In genomic region chr11:43537074-43537473, GRCm38 (mm10) we compare ENCODE assay signal across 20 mouse cellular contexts. TPM values are rescaled to one million over a fixed set of nuclear protein-coding genes. Genes with fewer than 3 reads are reported as not detected.
A peak's percentile ranks its signal among the peaks of the same experiment; 100 is the strongest.
DNase-seq lines count a peak whose midpoint lies in the region; ATAC-seq and TF ChIP-seq lines count a peak whose summit lies in the region.
"Had no signal": no experiment of that assay in that cellular context is flagged by ENCODE, and none has a peak within 500 bp of the region (broad histone marks: within the 10 kb centered on the region; RNA-seq: fewer than 3 reads in every experiment).

No protein-coding gene starts in this region.

- CTCF ChIA-PET in Patski (lab: Charles Lee), result interaction anchor here (0.7 to 0.9 kb wide), 2 partner anchors 15 to 25 kb away, joined by 3 to 4 read pairs; no protein-coding TSS in a partner anchor

- H3K36me3 ChIP-seq in kidney, embryonic 14.5 days (ENCODE audit: control insufficient read depth, insufficient read depth, low read length), result peaks cover 46% of the 10 kb centered on the region
- peaks cover 82% of the 10 kb centered on the region for H3K36me3 ChIP-seq in megakaryocyte, embryonic 14.5 days (replicated peaks; ENCODE audit: low read length)
- H3K36me3 ChIP-seq: hindbrain, embryonic 15.5 days had no signal

- in situ Hi-C loops in Patski (cut with MboI; ENCODE audit: low pct_unique_long_range_greater_than_20kb), result no loop called here

- peak; percentile 55 for ATAC-seq in kidney, embryonic 14.5 days (ENCODE audit: low FRiP score, low TSS enrichment)
- ATAC-seq in megakaryocyte, adult 5-6 weeks (ENCODE audit: poor library complexity, severe bottlenecking), result no peak
- peak; percentile 97 for ATAC-seq in Patski
- no peak for ATAC-seq in megakaryocyte progenitor cell, adult 5-6 weeks (replicated peaks; ENCODE audit: poor library complexity)
- ATAC-seq: forebrain, embryonic 16.5 days had no signal

- no peaks in the 10 kb centered on the region for H3K27me3 ChIP-seq in kidney, embryonic 14.5 days (ENCODE audit: control insufficient read depth, insufficient read depth, low read length)
- no peaks in the 10 kb centered on the region for H3K27me3 ChIP-seq in megakaryocyte, embryonic 14.5 days (replicated peaks)
- no peaks in the 10 kb centered on the region for H3K27me3 ChIP-seq in Patski
- H3K27me3 ChIP-seq: embryonic facial prominence, embryonic 13.5 days; forebrain, embryonic 12.5 days; heart, embryonic 12.5 days; hindbrain, embryonic 15.5 days had no signal

- POLR2A ChIA-PET in Patski (lab: Charles Lee), result no interaction called here

- 52% methylated on average over 6 of the region's 6 CpGs for WGBS in kidney, embryonic 14.5 days

- H3K4me2 ChIP-seq in kidney, embryonic 14.5 days (replicated peaks; ENCODE audit: low read depth, low read length), result no peak overlapping the region
- H3K4me2 ChIP-seq: embryonic facial prominence, embryonic 13.5 days; forebrain, embryonic 12.5 days; heart, embryonic 12.5 days; hindbrain, embryonic 15.5 days had no signal

- TF ChIP-seq CTCF in Patski (IDR thresholded peaks at IDR 0.05), result no peak

- no peak overlapping the region for H3K4me3 ChIP-seq in kidney, embryonic 14.5 days (ENCODE audit: low read length)
- H3K4me3 ChIP-seq in megakaryocyte, embryonic 14.5 days (replicated peaks), result peak overlapping the region; percentile 46
- H3K4me3 ChIP-seq: embryonic facial prominence, embryonic 13.5 days; forebrain, embryonic 12.5 days; heart, adult 2 months; heart, embryonic 12.5 days; hindbrain, embryonic 15.5 days had no signal

- no peak overlapping the region for H3K27ac ChIP-seq in kidney, embryonic 14.5 days (ENCODE audit: low read depth, low read length)
- H3K27ac ChIP-seq: embryonic facial prominence, embryonic 13.5 days; forebrain, embryonic 12.5 days; heart, adult 2 months; hindbrain, embryonic 15.5 days had no signal

- peaks cover 21% of the 10 kb centered on the region for H3K4me1 ChIP-seq in kidney, embryonic 14.5 days (ENCODE audit: control insufficient read depth, insufficient read depth, low read length)
- peaks cover 96% of the 10 kb centered on the region for H3K4me1 ChIP-seq in megakaryocyte, embryonic 14.5 days

- no peak overlapping the region for H3K9ac ChIP-seq in kidney, embryonic 14.5 days (ENCODE audit: low read depth, low read length)
- H3K9ac ChIP-seq: embryonic facial prominence, embryonic 13.5 days; forebrain, embryonic 12.5 days; heart, embryonic 12.5 days; hindbrain, embryonic 15.5 days had no signal

- H3K9me3 ChIP-seq in kidney, embryonic 14.5 days (ENCODE audit: control insufficient read depth, low read length), result no peaks in the 10 kb centered on the region
- no peaks in the 10 kb centered on the region for H3K9me3 ChIP-seq in megakaryocyte, embryonic 14.5 days
- H3K9me3 ChIP-seq: embryonic facial prominence, embryonic 13.5 days; forebrain, embryonic 12.5 days; heart, embryonic 12.5 days; hindbrain, embryonic 15.5 days had no signal

- no peak for DNase-seq in kidney, adult 18-20 months
- DNase-seq in Patski (ENCODE audit: low read depth, low spot score), result no peak
- DNase-seq in kidney, postnatal 10 days, result peak; percentile 27
- DNase-seq in spleen, adult 18-20 months, result no peak
- DNase-seq: adrenal gland, adult 8-10 months; adrenal gland, postnatal 36 days; cerebellum, adult 8-10 months; cerebellum, postnatal 14 days; gastrocnemius, postnatal 10 days; heart, adult 2 months had no signal

RNA-seq across cellular contexts. Expression of gene Ccnjl, which starts 8.5 kb away (rescaled TPM):
- 25.8 and 31.1 TPM in 2 replicates for polyA plus RNA-seq in kidney, embryonic 14.5 days (2014; fragmentation: Nextera tagmentation; extraction: Ambion mirVana)
- 13.9 and 46.5 TPM in 2 replicates for polyA plus RNA-seq in megakaryocyte, embryonic 14.5 days (2012; ENCODE audit: insufficient read depth, low replicate concordance)
- not detected in 2 replicates for total RNA-seq in megakaryocyte, adult 5-6 weeks (2015)
- not detected in 2 replicates for total RNA-seq in megakaryocyte, adult 5-6 weeks (2017)
- 17.8 TPM for polyA plus RNA-seq in Patski (2021)
- total RNA-seq in megakaryocyte progenitor cell, adult 5-6 weeks (2015), result 0.12 and 0.37 TPM in 2 replicates
- total RNA-seq in megakaryocyte progenitor cell, adult 5-6 weeks (2017), result 0.17 and 0.20 TPM in 2 replicates
- total RNA-seq: CH12.LX had no signal

RNA-seq across cellular contexts. Expression of gene 4933415A04Rik, which starts 49.8 kb away (rescaled TPM):
- polyA plus RNA-seq in kidney, embryonic 14.5 days (2014; fragmentation: Nextera tagmentation; extraction: Ambion mirVana), result 9.0 and 9.9 TPM in 2 replicates
- polyA plus RNA-seq in megakaryocyte, embryonic 14.5 days (2012; ENCODE audit: insufficient read depth, low replicate concordance), result 0.65 TPM in 1 of 2 replicates, not detected in the other
- not detected in 2 replicates for total RNA-seq in megakaryocyte, adult 5-6 weeks (2015)
- not detected in 2 replicates for total RNA-seq in megakaryocyte, adult 5-6 weeks (2017)
- 1.8 TPM for polyA plus RNA-seq in Patski (2021)
- not detected in 2 replicates for total RNA-seq in megakaryocyte progenitor cell, adult 5-6 weeks (2015)
- total RNA-seq in megakaryocyte progenitor cell, adult 5-6 weeks (2017), result not detected in 2 replicates
- total RNA-seq: CH12.LX had no signal

Comparison
In these comparisons a context has a peak if more than half of its experiments do, and no peak if none do; other contexts are left out.
1. ATAC-seq: peak in kidney, embryonic 14.5 days (single experiment) and Patski (single experiment); none in megakaryocyte, adult 5-6 weeks (single experiment) and megakaryocyte progenitor cell, adult 5-6 weeks (single experiment).